Mouse (Mus musculus) ES-E14 (cell line): ENCODE data around the gene Gm5901.

Experiments used
- HCFC1 ChIP-seq: IDR thresholded peaks from 2 replicates; pipeline ENCODE4 v1.6.1; 2012; ENCODE audit warnings: low read length, inconsistent platforms, borderline replicate concordance; ENCODE audit not compliant: insufficient read depth
- ZNF384 ChIP-seq: IDR thresholded peaks from 2 replicates; pipeline ENCODE4 v1.6.1; 2012; ENCODE audit warnings: low read depth, low read length, inconsistent platforms

DNA sequence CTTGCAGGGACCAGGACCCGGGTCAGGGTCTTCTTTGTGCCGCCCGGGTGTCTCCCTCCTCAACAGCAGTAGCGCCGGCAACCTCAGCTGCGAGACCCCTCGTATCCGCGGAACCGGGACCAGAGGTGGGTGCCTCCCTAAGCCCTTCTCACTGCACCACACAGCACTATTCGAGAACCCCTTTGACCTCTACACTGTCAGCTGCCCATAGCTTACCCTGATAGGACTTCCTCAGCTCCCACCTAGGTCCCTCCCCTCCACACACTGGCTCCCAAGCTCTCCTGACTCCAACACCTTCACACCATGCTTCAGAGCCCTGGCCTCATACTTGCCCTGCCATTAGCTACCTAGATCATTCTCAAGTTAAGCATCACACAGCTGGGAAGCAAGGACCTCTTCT lies 51.2 kb downstream of the Gm5901 start:
- TF ChIP-seq HCFC1 (no peak), ZNF384 (no peak)
